Mouse (Mus musculus): ENCODE results near the gene Psg16. TPM values are rescaled to one million over a fixed set of nuclear protein-coding genes. Genes with fewer than 3 reads are reported as not detected.

The Psg16 gene
- polyA plus RNA-seq, 2 experiments from 2014 or later = 1.1 TPM; not detected in 1

- ATAC-seq = no peak
These were observed 61.5 kb downstream of the Psg16 start for GRCm38 (mm10) chr7:17135307-17135706.

GRCm38 (mm10) chr7:17149931-17150330, 76.1 kb downstream of the Psg16 start, which contains the start of gene Ceacam3:
Gene Ceacam3, plus strand, starts transcription at chr7:17150282.
- ATAC-seq = no peak

GRCm38 (mm10) chr7:17155634-17156033, 81.8 kb downstream of the Psg16 start:
- ATAC-seq = peak; percentile 45

- ATAC-seq = peak; percentile 73
These were observed 83.2 kb downstream of the Psg16 start for GRCm38 (mm10) chr7:17156885-17157677.

GRCm38 (mm10) chr7:17159011-17159410, 85.2 kb downstream of the Psg16 start:
- no peak for ATAC-seq

GRCm38 (mm10) chr7:17171827-17172226, 98.0 kb downstream of the Psg16 start:
- ATAC-seq = no peak

Other genes with a start within 250 kb of the Psg16 start
- 10 to 100 TPM; 45.7 to 47.6 TPM for gene Prkd2, start 231.1 kb upstream of the Psg16 start, polyA plus RNA-seq (2017; shearing (Covaris generic))
- gene Dact3, start 198.7 kb upstream of the Psg16 start, polyA plus RNA-seq (2017; shearing (Covaris generic)) = not detected
- gene Gng8, start 182.3 kb upstream of the Psg16 start, polyA plus RNA-seq (2017; shearing (Covaris generic)) = not detected
- 10 to 100 TPM; 11.8 to 13.2 TPM for gene Ptgir, start 167.6 kb upstream of the Psg16 start, polyA plus RNA-seq (2017; shearing (Covaris generic))
- gene Calm3, start 149.9 kb upstream of the Psg16 start, polyA plus RNA-seq (2017; shearing (Covaris generic)) = 100 to 1,000 TPM; 106 to 159 TPM
- gene Pnmal2, start 129.4 kb upstream of the Psg16 start, polyA plus RNA-seq (2017; shearing (Covaris generic)) = not detected
- not detected for gene Pnmal1, start 114.4 kb upstream of the Psg16 start, polyA plus RNA-seq (2017; shearing (Covaris generic))
- 1 to 10 TPM; 3.6 to 4.2 TPM for gene Gm42372, start 91.0 kb upstream of the Psg16 start, polyA plus RNA-seq (2017; shearing (Covaris generic))
- under 1 TPM in 1 of 2 experiments, not detected in 1; 0.16 TPM for gene Ccdc8, start 81.3 kb upstream of the Psg16 start, polyA plus RNA-seq (2017; shearing (Covaris generic))
- 10 to 100 TPM; 49.6 to 63.3 TPM for gene Ppp5c, start 46.1 kb upstream of the Psg16 start, polyA plus RNA-seq (2017; shearing (Covaris generic))
- under 1 TPM; 0.32 to 0.49 TPM for gene Hif3a, start 11.6 kb upstream of the Psg16 start, polyA plus RNA-seq (2017; shearing (Covaris generic))
- gene Ceacam3, start 76.2 kb downstream of the Psg16 start, polyA plus RNA-seq (2017; shearing (Covaris generic)) = not detected
- gene Psg29, start 129.4 kb downstream of the Psg16 start, polyA plus RNA-seq (2017; shearing (Covaris generic)) = under 1 TPM in 1 of 2 experiments, not detected in 1; 0.05 TPM

Data from activated CD4-positive, CD25-positive, alpha-beta regulatory T cell, adult 4 months (primary cell).